Mouse (Mus musculus): Measurements from ENCODE around the gene Teddm3. TPM values are rescaled to one million over a fixed set of nuclear protein-coding genes. Genes with fewer than 3 reads are reported as not detected.
"Not testable (repeated sequence)": the region's sequence is repeated elsewhere in the genome, so short reads cannot be mapped to it uniquely, and the experiment has no call there.

Gene Teddm3
- polyA plus RNA-seq, 1 experiment from 2014 or later = not detected

DNA sequence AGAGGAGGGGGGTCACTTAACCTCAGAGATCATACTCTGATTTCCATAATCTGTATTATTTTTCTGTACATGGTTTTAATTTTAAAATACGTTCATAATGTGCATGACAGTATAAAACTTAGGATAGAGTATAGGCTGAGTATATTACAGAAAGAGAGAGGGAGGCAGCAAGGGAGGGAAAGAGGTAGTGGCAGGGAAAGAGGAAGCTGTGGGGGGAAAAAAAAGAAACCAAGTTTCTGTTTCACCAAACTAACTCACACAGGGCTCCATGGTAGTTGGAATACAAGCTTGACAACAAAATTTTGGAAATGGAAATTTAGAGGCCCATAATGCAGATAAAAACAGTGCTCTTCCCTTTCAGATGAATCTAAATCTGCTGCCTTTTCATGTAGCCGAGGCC lies 31.0 kb downstream of the Teddm3 start:
- 91% methylated on average over 2 of the region's 2 CpGs for WGBS
- H3K4me1 ChIP-seq; H3K9me3 ChIP-seq (replicated peaks); H3K4me3 ChIP-seq; H3K27me3 ChIP-seq (ENCODE audit: low read depth, poor library complexity, severe bottlenecking); DNase-seq (ENCODE audit: low spot score); H3K27ac ChIP-seq; H3K36me3 ChIP-seq: not testable (repeated sequence)

- H3K27ac ChIP-seq = no peak overlapping the region
- H3K4me3 ChIP-seq = no peak overlapping the region
- H3K9me3 ChIP-seq (replicated peaks) = no peaks in the 10 kb centered on the region
- DNase-seq (ENCODE audit: low spot score) = no peak
- H3K4me1 ChIP-seq = no peaks in the 10 kb centered on the region
- H3K36me3 ChIP-seq = no peaks in the 10 kb centered on the region
- H3K27me3 ChIP-seq (ENCODE audit: low read depth, poor library complexity, severe bottlenecking) = no peaks in the 10 kb centered on the region
- WGBS = 58% methylated on average over 5 of the region's 5 CpGs
These were observed 37.7 kb downstream of the Teddm3 start for GRCm38 (mm10) chr16:21116078-21116477.

- Histone ChIP-seq H3K4me1 (no peaks in the 10 kb centered on the region), H3K27ac (no peak overlapping the region), H3K4me3 (no peak overlapping the region), H3K27me3 (ENCODE audit: low read depth, poor library complexity, severe bottlenecking) (no peaks in the 10 kb centered on the region), H3K36me3 (no peaks in the 10 kb centered on the region), H3K9me3 (replicated peaks) (no peaks in the 10 kb centered on the region)
- no peak for DNase-seq (ENCODE audit: low spot score)
- WGBS = 67% methylated on average over 1 of the region's 1 CpGs
These were observed 44.3 kb downstream of the Teddm3 start for GRCm38 (mm10) chr16:21109473-21109872.

Other genes starting within 250 kb of the Teddm3 start
- 31.0 and 48.3 TPM in 2 replicates for gene Ephb3, start 50.8 kb upstream of the Teddm3 start, polyA plus RNA-seq (2016; fragmentation: Nextera tagmentation; extraction: Ambion mirVana)